Mouse (Mus musculus): ENCODE measurements around the gene Vangl1. TPM values are rescaled to one million over a fixed set of nuclear protein-coding genes. Genes with fewer than 3 reads are reported as not detected.

Vangl1 gene
- polyA plus RNA-seq (2015; fragmentation: Nextera tagmentation; extraction: Ambion mirVana): 19.6 and 23.5 TPM in 2 replicates

- H3K27ac ChIP-seq: peak within 1 kb of the TSS; percentile 93
- peak within 1 kb of the TSS; percentile 76 for H3K9ac ChIP-seq
- H3K4me2 ChIP-seq: peak within 1 kb of the TSS; percentile 89
- H3K4me1 ChIP-seq: peaks cover 49% of the 10 kb centered on the region
- peak within 1 kb of the TSS; percentile 82 for H3K4me3 ChIP-seq (replicated peaks)
- ATAC-seq (replicated peaks; ENCODE audit: low FRiP score): peak; percentile 90
- under 1% methylated on average over 82 of the region's 95 CpGs for WGBS
- peaks cover 26% of the 10 kb centered on the region for H3K27me3 ChIP-seq
- H3K9me3 ChIP-seq (replicated peaks): no peaks in the 10 kb centered on the region
- no peaks in the 10 kb centered on the region for H3K36me3 ChIP-seq
Observed at GRCm38 (mm10) chr3:102203781-102204721, at the start of gene Vangl1. Gene Vangl1, minus strand, starts transcription at chr3:102204693.

DNA sequence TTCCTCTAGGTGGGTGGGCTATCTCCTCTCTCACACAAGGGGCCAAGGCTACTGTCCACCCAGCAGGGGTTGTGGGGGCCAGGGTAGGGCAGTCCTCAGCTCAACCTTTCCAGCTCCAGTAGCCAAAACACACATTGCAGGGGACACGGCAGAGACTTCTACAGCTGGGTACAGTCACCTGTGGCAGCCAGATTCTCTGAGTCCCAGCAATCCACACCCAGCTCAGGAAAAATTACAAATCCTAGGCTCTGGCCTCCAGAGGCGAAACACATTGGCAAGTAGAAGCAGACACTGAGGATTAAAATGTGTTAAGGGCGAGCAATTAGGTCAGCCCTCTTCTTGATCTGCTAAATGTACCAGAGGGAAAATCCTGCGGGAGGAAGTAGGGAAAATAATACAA is 49.1 kb upstream of the Vangl1 start:
- H3K36me3 ChIP-seq: no peaks in the 10 kb centered on the region
- no peaks in the 10 kb centered on the region for H3K9me3 ChIP-seq (replicated peaks)
- no peak overlapping the region for H3K4me2 ChIP-seq
- peaks cover 8% of the 10 kb centered on the region; the same call in 1 of the 2 replicates for H3K4me1 ChIP-seq
- H3K4me3 ChIP-seq (replicated peaks): no peak overlapping the region
- ATAC-seq (replicated peaks; ENCODE audit: low FRiP score): no peak
- WGBS: 60% methylated on average over 4 of the region's 4 CpGs
- H3K9ac ChIP-seq: no peak overlapping the region
- H3K27me3 ChIP-seq: no peaks in the 10 kb centered on the region
- H3K27ac ChIP-seq: no peak overlapping the region

DNA sequence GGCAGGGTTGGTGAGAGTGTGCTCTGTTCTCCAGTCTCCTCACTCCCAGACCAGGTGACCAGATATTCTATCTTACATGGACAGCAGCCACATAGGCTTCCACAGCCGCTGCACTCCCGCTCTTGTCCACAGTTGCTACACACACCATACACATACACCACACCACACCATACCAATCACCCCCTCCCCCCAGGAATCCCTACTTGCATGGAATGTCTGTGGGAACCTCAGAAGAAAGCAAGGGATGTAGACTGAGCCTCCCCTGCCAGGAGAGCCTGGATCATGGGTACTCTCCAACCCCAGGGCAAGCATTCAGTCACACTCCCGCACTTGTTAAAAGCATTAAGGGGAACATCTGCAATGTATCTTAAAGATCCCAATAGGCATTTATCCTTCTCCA is 48.4 kb upstream of the Vangl1 start:
- no peaks in the 10 kb centered on the region for H3K36me3 ChIP-seq
- H3K27ac ChIP-seq: no peak overlapping the region
- peaks cover 8% of the 10 kb centered on the region; the same call in 1 of the 2 replicates for H3K4me1 ChIP-seq
- ATAC-seq (replicated peaks; ENCODE audit: low FRiP score): no peak
- no peaks in the 10 kb centered on the region for H3K9me3 ChIP-seq (replicated peaks)
- H3K4me3 ChIP-seq (replicated peaks): no peak overlapping the region
- WGBS: 70% methylated on average over 3 of the region's 3 CpGs
- H3K9ac ChIP-seq: no peak overlapping the region
- no peak overlapping the region for H3K4me2 ChIP-seq
- H3K27me3 ChIP-seq: no peaks in the 10 kb centered on the region

DNA sequence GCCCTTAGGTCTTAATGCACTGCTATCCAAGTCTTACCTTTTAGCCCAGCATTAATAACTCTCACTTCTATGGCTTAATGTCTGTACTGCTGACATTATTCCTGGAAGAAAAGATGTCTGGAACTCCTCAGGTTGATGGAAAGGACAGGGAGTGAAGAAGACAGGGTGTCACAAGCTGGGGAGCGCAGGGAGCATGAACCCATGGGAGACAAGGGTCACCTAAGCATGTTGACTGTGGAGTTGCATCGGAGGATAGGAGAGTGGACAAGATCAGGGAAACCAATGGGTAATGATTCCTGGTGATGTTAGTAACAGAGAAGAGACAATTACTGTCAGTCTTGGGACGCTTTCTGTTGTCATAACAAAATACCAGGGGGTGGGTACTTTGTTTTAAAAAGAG is 46.4 kb upstream of the Vangl1 start:
- H3K9me3 ChIP-seq (replicated peaks): no peaks in the 10 kb centered on the region
- no peak overlapping the region for H3K4me3 ChIP-seq (replicated peaks)
- no peak overlapping the region for H3K9ac ChIP-seq
- H3K4me2 ChIP-seq: no peak overlapping the region
- no peak overlapping the region for H3K27ac ChIP-seq
- no peak for ATAC-seq (replicated peaks; ENCODE audit: low FRiP score)
- H3K27me3 ChIP-seq: no peaks in the 10 kb centered on the region
- peaks cover 8% of the 10 kb centered on the region; the same call in 1 of the 2 replicates for H3K4me1 ChIP-seq
- no peaks in the 10 kb centered on the region for H3K36me3 ChIP-seq
- 90% methylated on average over 3 of the region's 3 CpGs for WGBS

DNA sequence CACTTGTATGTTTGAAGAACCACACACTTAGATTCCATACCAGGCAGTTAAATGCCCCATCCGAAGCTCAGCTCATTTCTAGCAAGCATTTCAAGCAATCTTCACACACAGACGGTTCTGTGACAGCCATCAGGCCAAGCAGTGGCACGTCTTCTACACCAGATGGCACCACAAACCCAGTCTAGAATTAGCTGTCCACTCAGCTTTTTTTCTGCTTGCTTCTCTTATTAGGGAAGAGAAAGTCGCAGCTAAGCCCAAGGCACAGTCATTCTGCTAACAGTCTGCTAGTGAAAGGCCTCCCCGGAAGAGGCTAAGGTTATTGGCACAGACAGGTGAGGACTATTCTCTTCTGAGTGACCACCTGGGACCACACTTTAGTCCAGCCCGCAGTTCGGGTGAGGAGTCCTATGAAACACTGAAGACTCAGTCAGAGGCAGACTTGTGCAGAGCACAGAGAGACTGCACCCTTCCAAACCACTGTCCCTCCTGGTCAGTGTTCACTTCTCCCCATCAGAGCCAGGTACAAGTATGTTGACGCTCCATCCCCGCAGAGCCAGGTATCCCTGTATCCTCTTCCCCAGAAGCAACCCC is 45.0 kb upstream of the Vangl1 start:
- no peak overlapping the region for H3K9ac ChIP-seq
- H3K27ac ChIP-seq: no peak overlapping the region
- H3K27me3 ChIP-seq: no peaks in the 10 kb centered on the region
- H3K4me2 ChIP-seq: no peak overlapping the region
- H3K4me3 ChIP-seq (replicated peaks): no peak overlapping the region
- H3K9me3 ChIP-seq (replicated peaks): no peaks in the 10 kb centered on the region
- no peak for ATAC-seq (replicated peaks; ENCODE audit: low FRiP score)
- peaks cover 8% of the 10 kb centered on the region; the same call in 1 of the 2 replicates for H3K4me1 ChIP-seq
- 53% methylated on average over 9 of the region's 9 CpGs for WGBS
- no peaks in the 10 kb centered on the region for H3K36me3 ChIP-seq

DNA sequence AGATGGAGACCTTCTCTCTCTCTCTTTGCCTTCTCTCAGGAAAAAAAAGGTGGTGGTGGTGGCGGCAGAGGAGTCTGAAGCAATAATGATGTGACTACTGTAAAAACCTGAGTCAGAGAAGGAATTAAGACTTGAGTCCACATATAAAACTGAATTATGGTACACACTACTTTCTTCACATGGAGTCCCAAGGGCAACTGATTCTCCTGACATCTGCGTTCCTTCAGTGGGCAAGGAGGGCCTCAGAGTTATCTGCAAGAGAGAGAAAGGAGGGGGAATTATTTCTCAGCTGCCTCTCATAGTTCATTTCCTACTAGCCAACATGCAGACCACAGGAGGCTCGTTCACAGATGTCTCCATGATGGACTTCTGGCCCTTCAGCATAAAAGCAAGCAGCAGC is 40.1 kb upstream of the Vangl1 start:
- no peak overlapping the region for H3K4me3 ChIP-seq (replicated peaks)
- no peak overlapping the region for H3K27ac ChIP-seq
- no peak for ATAC-seq (replicated peaks; ENCODE audit: low FRiP score)
- no peaks in the 10 kb centered on the region for H3K9me3 ChIP-seq (replicated peaks)
- no peak overlapping the region for H3K4me2 ChIP-seq
- no peaks in the 10 kb centered on the region for H3K36me3 ChIP-seq
- no peaks in the 10 kb centered on the region for H3K27me3 ChIP-seq
- WGBS: 85% methylated on average over 3 of the region's 3 CpGs
- H3K9ac ChIP-seq: no peak overlapping the region
- H3K4me1 ChIP-seq: no peaks in the 10 kb centered on the region

- Histone ChIP-seq H3K36me3 (no peaks in the 10 kb centered on the region), H3K27ac (no peak overlapping the region), H3K4me2 (no peak overlapping the region), H3K4me3 (replicated peaks) (no peak overlapping the region), H3K9ac (no peak overlapping the region), H3K27me3 (no peaks in the 10 kb centered on the region), H3K4me1 (no peaks in the 10 kb centered on the region), H3K9me3 (replicated peaks) (0 out of 2 replicates have a peak, but pooled peaks cover 6% of the 10 kb centered on the region)
- WGBS: 58% methylated on average over 5 of the region's 5 CpGs
- no peak for ATAC-seq (replicated peaks; ENCODE audit: low FRiP score)
Observed at GRCm38 (mm10) chr3:102242854-102243253, 38.4 kb upstream of the Vangl1 start.

DNA sequence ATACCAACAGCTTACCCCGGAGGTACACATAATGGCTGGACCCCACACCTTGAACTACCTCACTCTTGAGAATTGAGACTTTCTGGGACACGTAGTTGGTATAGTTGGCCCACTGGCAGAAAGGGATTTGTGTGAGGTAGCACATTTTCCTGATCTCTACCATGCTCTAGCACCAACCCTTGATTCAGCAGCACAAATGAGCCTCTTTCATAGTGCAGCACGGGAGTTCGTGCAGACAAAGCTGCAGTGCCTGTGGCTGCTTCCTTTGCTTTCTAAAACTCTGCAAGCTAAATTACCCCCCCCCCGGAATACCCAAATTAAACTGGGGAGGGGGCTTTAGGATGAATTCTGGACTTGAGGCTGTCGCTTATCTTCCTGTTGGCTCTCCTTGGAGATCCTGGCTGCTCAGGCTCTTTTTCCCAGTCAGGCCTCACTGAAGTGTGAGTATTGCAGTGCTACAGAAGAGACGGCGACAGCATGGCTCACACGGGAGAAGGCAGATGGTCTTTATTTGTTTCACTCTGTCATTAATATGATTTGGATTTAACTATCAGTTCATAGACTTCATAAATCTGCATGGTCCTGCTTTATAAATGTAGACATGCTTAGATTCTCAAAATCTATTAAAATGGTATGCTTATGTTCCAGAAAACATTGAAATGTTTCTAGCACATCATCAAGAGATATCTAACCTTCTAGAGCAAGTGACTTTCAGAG is 27.1 kb upstream of the Vangl1 start:
- Histone ChIP-seq H3K27ac (no peak overlapping the region), H3K27me3 (no peaks in the 10 kb centered on the region), H3K4me1 (no peaks in the 10 kb centered on the region), H3K9ac (no peak overlapping the region), H3K9me3 (replicated peaks) (0 out of 2 replicates have a peak, but pooled peaks cover 7% of the 10 kb centered on the region), H3K4me3 (replicated peaks) (no peak overlapping the region), H3K36me3 (no peaks in the 10 kb centered on the region), H3K4me2 (no peak overlapping the region)
- ATAC-seq (replicated peaks; ENCODE audit: low FRiP score): no peak
- 87% methylated on average over 9 of the region's 9 CpGs for WGBS

GRCm38 (mm10) chr3:102222756-102223155 is 18.3 kb upstream of the Vangl1 start:
- ATAC-seq (replicated peaks; ENCODE audit: low FRiP score): no peak
- Histone ChIP-seq H3K4me2 (no peak overlapping the region), H3K9me3 (replicated peaks) (no peaks in the 10 kb centered on the region), H3K36me3 (no peaks in the 10 kb centered on the region), H3K27ac (no peak overlapping the region), H3K9ac (no peak overlapping the region), H3K4me3 (replicated peaks) (no peak overlapping the region), H3K27me3 (no peaks in the 10 kb centered on the region), H3K4me1 (0 out of 2 replicates have a peak, but pooled peaks cover 3% of the 10 kb centered on the region)
- 89% methylated on average over 8 of the region's 8 CpGs for WGBS

GRCm38 (mm10) chr3:102218301-102218700 is 13.8 kb upstream of the Vangl1 start:
- Histone ChIP-seq H3K4me3 (replicated peaks) (no peak overlapping the region), H3K27ac (no peak overlapping the region), H3K4me1 (0 out of 2 replicates have a peak, but pooled peaks cover 3% of the 10 kb centered on the region), H3K9ac (no peak overlapping the region), H3K36me3 (no peaks in the 10 kb centered on the region), H3K9me3 (replicated peaks) (no peaks in the 10 kb centered on the region), H3K4me2 (no peak overlapping the region), H3K27me3 (no peaks in the 10 kb centered on the region)
- WGBS: 70% methylated on average over 2 of the region's 2 CpGs
- no peak for ATAC-seq (replicated peaks; ENCODE audit: low FRiP score)

DNA sequence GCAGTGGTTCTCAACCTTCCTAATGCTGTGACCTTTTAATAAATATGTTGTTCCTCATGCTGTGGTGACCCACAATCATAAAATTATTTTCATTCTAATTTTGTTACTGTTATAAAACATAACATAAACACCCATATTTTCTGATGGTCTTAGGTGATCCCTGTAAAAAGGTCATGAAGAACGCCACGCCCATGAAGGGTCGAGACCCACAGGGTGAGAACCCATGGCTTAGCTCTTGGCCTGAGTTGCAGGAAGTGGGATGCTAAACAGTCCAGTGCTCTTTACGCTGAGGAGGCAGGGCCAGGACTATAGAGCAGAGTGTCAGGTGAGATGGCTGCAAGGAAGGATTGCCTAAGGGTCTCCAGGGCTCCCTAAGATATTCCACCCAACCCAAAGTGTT is 10.2 kb upstream of the Vangl1 start:
- Histone ChIP-seq H3K4me1 (no peaks in the 10 kb centered on the region), H3K27ac (no peak overlapping the region), H3K4me2 (no peak overlapping the region), H3K27me3 (no peaks in the 10 kb centered on the region), H3K9ac (no peak overlapping the region), H3K4me3 (replicated peaks) (no peak overlapping the region), H3K36me3 (no peaks in the 10 kb centered on the region), H3K9me3 (replicated peaks) (no peaks in the 10 kb centered on the region)
- WGBS: 82% methylated on average over 4 of the region's 4 CpGs
- ATAC-seq (replicated peaks; ENCODE audit: low FRiP score): no peak

DNA sequence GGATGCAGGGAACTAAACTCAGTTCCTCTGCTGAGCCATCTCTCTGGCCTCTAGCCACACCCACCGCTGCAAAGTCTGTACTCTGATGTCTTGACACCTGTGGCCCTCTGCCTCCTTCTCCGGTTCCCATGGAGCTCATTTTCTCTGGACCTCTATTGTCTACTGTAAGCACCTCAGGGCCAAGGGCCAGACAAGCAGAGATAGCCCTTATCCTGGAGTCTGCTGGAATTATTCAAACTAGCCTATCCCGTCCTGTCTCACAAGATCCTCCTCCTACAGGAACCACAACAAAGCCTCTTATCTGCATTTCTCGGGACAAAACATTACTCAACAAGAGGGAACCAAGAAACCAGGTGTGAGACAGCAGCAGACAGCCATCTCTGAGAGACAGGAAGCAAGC is 9.8 kb upstream of the Vangl1 start:
- H3K9me3 ChIP-seq (replicated peaks): no peaks in the 10 kb centered on the region
- WGBS: 61% methylated on average over 4 of the region's 4 CpGs
- no peaks in the 10 kb centered on the region for H3K36me3 ChIP-seq
- no peak for ATAC-seq (replicated peaks; ENCODE audit: low FRiP score)
- no peaks in the 10 kb centered on the region for H3K27me3 ChIP-seq
- no peak overlapping the region for H3K4me2 ChIP-seq
- H3K4me3 ChIP-seq (replicated peaks): no peak overlapping the region
- H3K27ac ChIP-seq: no peak overlapping the region
- H3K9ac ChIP-seq: no peak overlapping the region
- no peaks in the 10 kb centered on the region for H3K4me1 ChIP-seq

Data from kidney, embryonic 15.5 days (tissue).